Mouse (Mus musculus): ENCODE results near the gene Sh3bp5.

DNA sequence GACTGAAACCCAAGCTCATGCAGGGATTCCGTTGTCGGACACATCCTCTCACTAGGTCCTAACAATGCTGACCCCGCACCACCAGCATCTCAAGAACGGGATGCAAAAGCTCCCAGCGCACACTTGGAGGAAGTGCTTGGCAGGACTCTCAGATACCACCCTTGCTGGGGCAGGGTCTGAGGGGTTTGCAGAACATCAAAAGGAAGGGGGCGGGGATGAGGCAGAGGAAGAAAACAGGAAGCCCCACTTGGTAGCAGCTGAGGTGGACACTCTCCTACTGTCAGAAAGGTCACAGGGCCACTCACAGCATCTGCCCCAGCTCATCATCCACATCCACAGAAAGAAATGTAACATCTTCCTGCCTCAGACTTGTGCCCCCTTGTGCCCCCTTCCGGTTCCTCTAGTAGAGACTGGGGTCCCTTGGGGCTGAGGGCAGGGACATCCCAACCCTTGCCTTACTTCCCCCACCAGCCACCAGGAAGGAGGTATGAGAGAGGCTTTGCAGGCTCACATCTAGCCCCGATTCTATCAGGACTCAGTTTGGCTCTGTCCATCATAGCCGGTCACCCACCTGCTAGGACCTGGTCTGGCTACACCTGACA lies 25.7 kb downstream of the Sh3bp5 start:
- no peak for TF ChIP-seq CTCF (IDR thresholded peaks at IDR 0.05; ENCODE audit: borderline replicate concordance, control insufficient read depth, extremely low read depth, insufficient read depth, low read length, poor library complexity)
- TF ChIP-seq POLR2A (IDR thresholded peaks at IDR 0.05; ENCODE audit: control insufficient read depth, extremely low read depth, insufficient read depth, low read length, poor library complexity): no peak

Measured in thymus, adult 2 months (tissue).